ENCODE assay signal across 25 mouse cellular contexts in the genomic region with DNA sequence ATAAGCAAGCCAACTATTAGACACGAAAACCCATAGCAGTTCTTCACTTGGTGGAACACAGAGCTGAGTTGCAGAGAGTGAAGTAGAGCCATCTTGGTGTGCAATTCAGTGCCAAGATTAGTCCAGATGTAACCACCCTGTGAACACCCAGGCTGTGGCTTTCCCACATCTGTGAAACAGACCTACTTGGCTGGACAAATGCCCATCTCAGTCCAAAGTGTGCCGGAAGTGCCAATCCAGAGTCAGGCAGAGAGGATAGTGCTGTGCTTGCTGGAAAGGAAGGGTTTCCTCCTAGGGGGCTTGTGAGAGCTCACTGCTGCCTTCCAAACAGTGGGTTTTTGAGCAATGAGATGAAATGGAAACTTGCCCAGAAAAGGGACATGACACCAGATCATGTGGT. TPM values are rescaled to one million over a fixed set of nuclear protein-coding genes. Genes with fewer than 3 reads are reported as not detected.
DNase-seq lines count a peak whose midpoint lies in the region; ATAC-seq and TF ChIP-seq lines count a peak whose summit lies in the region.
"Had no signal": no experiment of that assay in that cellular context is flagged by ENCODE, and none has a peak within 500 bp of the region (broad histone marks: within the 10 kb centered on the region; RNA-seq: fewer than 3 reads in every experiment).

No protein-coding gene starts in this region.

- H3K36me3 ChIP-seq in kidney, adult 2 months (ENCODE audit: control insufficient read depth, insufficient read depth, low read length): no peaks in the 10 kb centered on the region
- no peaks in the 10 kb centered on the region for H3K36me3 ChIP-seq in kidney, embryonic 16.5 days (ENCODE audit: insufficient read depth, low read length)
- no peaks in the 10 kb centered on the region for H3K36me3 ChIP-seq in midbrain, postnatal 0 days (ENCODE audit: insufficient read depth, low read length)
- H3K36me3 ChIP-seq: embryonic facial prominence, embryonic 12.5 days; heart, embryonic 13.5 days; hindbrain, embryonic 12.5 days had no signal

- no peak for TF ChIP-seq POLR2A in kidney, adult 2 months (IDR thresholded peaks at IDR 0.05; ENCODE audit: low read depth, low read length)

- no peak overlapping the region for H3K27ac ChIP-seq in kidney, adult 2 months (ENCODE audit: insufficient read depth, low read depth, low read length)
- no peak overlapping the region for H3K27ac ChIP-seq in kidney, embryonic 16.5 days (ENCODE audit: low read length)
- no peak overlapping the region for H3K27ac ChIP-seq in midbrain, postnatal 0 days (ENCODE audit: low read depth, low read length)
- H3K27ac ChIP-seq: embryonic facial prominence, embryonic 12.5 days; forebrain, embryonic 13.5 days; gastrocnemius, adult 2 months; heart, embryonic 13.5 days; hindbrain, embryonic 12.5 days had no signal

- no peak overlapping the region for H3K9ac ChIP-seq in kidney, embryonic 16.5 days (replicated peaks; ENCODE audit: low read length)
- no peak overlapping the region for H3K9ac ChIP-seq in midbrain, postnatal 0 days (replicated peaks; ENCODE audit: low read length, poor library complexity, severe bottlenecking)
- H3K9ac ChIP-seq: embryonic facial prominence, embryonic 12.5 days; forebrain, embryonic 13.5 days; heart, embryonic 13.5 days; hindbrain, embryonic 12.5 days had no signal

- no peak for ATAC-seq in kidney, embryonic 16.5 days (ENCODE audit: low FRiP score, low TSS enrichment)
- no peak for ATAC-seq in midbrain, postnatal 0 days (ENCODE audit: low FRiP score)
- ATAC-seq: activated CD4-positive, CD25-positive, alpha-beta regulatory T cell, adult 4 months; forebrain, embryonic 13.5 days; hindbrain, embryonic 16.5 days; Patski had no signal

- no peak for TF ChIP-seq CTCF in kidney, adult 2 months (conservative IDR thresholded peaks at IDR 0.05; ENCODE audit: insufficient read depth, insufficient read length, low read depth, low read length)
- TF ChIP-seq CTCF in midbrain, postnatal 0 days (IDR thresholded peaks at IDR 0.05): no peak

- DNase-seq in heart, adult 11 months: peak; percentile 31
- no peak for DNase-seq in heart, postnatal 14 days
- DNase-seq in kidney, adult 2 months: peak; percentile 65
- DNase-seq in adipocyte (ENCODE audit: low spot score): peak; percentile 4
- DNase-seq in kidney, postnatal 14 days: peak; percentile 27
- DNase-seq in midbrain, postnatal 0 days (ENCODE audit: low spot score): no peak
- DNase-seq in cerebellum, postnatal 14 days: no peak
- DNase-seq: adrenal gland, postnatal 10 days; cerebellum, adult 11 months; cerebellum, adult 8-10 months; cerebellum, postnatal 25 days; gastrocnemius, adult 2 months; gastrocnemius, postnatal 25 days; heart, postnatal 4 days had no signal

- intact Hi-C loops in heart, postnatal 14 days (cut with DNase I): no loop called here

- H3K27me3 ChIP-seq in kidney, adult 2 months (replicated peaks; ENCODE audit: control insufficient read depth, insufficient read depth, low read length): no peaks in the 10 kb centered on the region; the same call in 1 of the 2 replicates
- no peaks in the 10 kb centered on the region for H3K27me3 ChIP-seq in kidney, embryonic 16.5 days (ENCODE audit: insufficient read depth, low read length)
- H3K27me3 ChIP-seq in midbrain, postnatal 0 days (ENCODE audit: insufficient read depth, low read length): no peaks in the 10 kb centered on the region
- H3K27me3 ChIP-seq: CH12.LX; embryonic facial prominence, embryonic 12.5 days; forebrain, embryonic 13.5 days; heart, embryonic 13.5 days; hindbrain, embryonic 12.5 days had no signal

- peaks cover 6% of the 10 kb centered on the region for H3K4me1 ChIP-seq in kidney, adult 2 months (ENCODE audit: control insufficient read depth, insufficient read depth, low read length)
- no peaks in the 10 kb centered on the region for H3K4me1 ChIP-seq in kidney, embryonic 16.5 days (ENCODE audit: insufficient read depth, low read length)
- H3K4me1 ChIP-seq in midbrain, postnatal 0 days (ENCODE audit: insufficient read depth, low read length): no peaks in the 10 kb centered on the region
- H3K4me1 ChIP-seq: embryonic facial prominence, embryonic 12.5 days; forebrain, embryonic 13.5 days; heart, embryonic 13.5 days; hindbrain, embryonic 12.5 days had no signal

- no peak overlapping the region for H3K4me3 ChIP-seq in kidney, adult 2 months (ENCODE audit: insufficient read depth, low read depth, low read length)
- no peak overlapping the region for H3K4me3 ChIP-seq in kidney, embryonic 16.5 days (ENCODE audit: low read length)
- H3K4me3 ChIP-seq in midbrain, postnatal 0 days (ENCODE audit: low read depth, low read length): no peak overlapping the region
- H3K4me3 ChIP-seq: embryonic facial prominence, embryonic 12.5 days; forebrain, embryonic 13.5 days; gastrocnemius, adult 2 months; heart, embryonic 13.5 days; hindbrain, embryonic 12.5 days had no signal

- WGBS in kidney, adult 2 months: 72% methylated on average over 2 of the region's 2 CpGs
- WGBS in kidney, embryonic 16.5 days: 96% methylated on average over 2 of the region's 2 CpGs
- 90% methylated on average over 2 of the region's 2 CpGs for WGBS in midbrain, postnatal 0 days

- H3K4me2 ChIP-seq in kidney, embryonic 16.5 days (replicated peaks; ENCODE audit: low read depth, low read length): no peak overlapping the region
- no peak overlapping the region for H3K4me2 ChIP-seq in midbrain, postnatal 0 days (ENCODE audit: low read depth, low read length, poor library complexity, severe bottlenecking)
- H3K4me2 ChIP-seq: embryonic facial prominence, embryonic 12.5 days; forebrain, embryonic 13.5 days; heart, embryonic 13.5 days; hindbrain, embryonic 12.5 days had no signal

- H3K9me3 ChIP-seq in kidney, embryonic 16.5 days (ENCODE audit: low read length): no peaks in the 10 kb centered on the region
- H3K9me3 ChIP-seq in midbrain, postnatal 0 days (ENCODE audit: low read length): no peaks in the 10 kb centered on the region
- H3K9me3 ChIP-seq: embryonic facial prominence, embryonic 12.5 days; forebrain, embryonic 13.5 days; heart, embryonic 13.5 days; hindbrain, embryonic 12.5 days had no signal

RNA-seq across cellular contexts. Expression of a gene that starts 50.7 kb away (rescaled TPM):
- total RNA-seq in heart, postnatal 14 days (2021): not detected
- polyA plus RNA-seq in kidney, adult 2 months (2012; rRNA removed): 14.3 and 19.2 TPM in 2 replicates
- polyA plus RNA-seq in kidney, embryonic 16.5 days (2015; fragmentation: Nextera tagmentation; extraction: Ambion mirVana): 29.7 and 38.1 TPM in 2 replicates
- total RNA-seq in midbrain, postnatal 0 days (2014; rRNA removed): 6.1 and 6.6 TPM in 2 replicates
- polyA plus RNA-seq in midbrain, postnatal 0 days (2015; fragmentation: Nextera tagmentation; extraction: Ambion mirVana): 10.3 and 10.5 TPM in 2 replicates
- total RNA-seq: CH12.LX; granulocyte monocyte progenitor cell, adult 5-6 weeks; heart, postnatal 4 days had no signal
- polyA plus RNA-seq: activated CD4-positive, CD25-positive, alpha-beta regulatory T cell, adult 4 months; heart, embryonic 13.5 days; heart, postnatal 0 days; hindbrain, embryonic 16.5 days had no signal

Comparison
In these comparisons a context has a peak if more than half of its experiments do, and no peak if none do; other contexts are left out.
1. DNase-seq: peak in heart, adult 11 months (single experiment), kidney, adult 2 months (single experiment), adipocyte (single experiment) and kidney, postnatal 14 days (single experiment); none in heart, postnatal 14 days (0 of 2), midbrain, postnatal 0 days (single experiment) and cerebellum, postnatal 14 days (0 of 2).